Mouse (Mus musculus): Measurements from ENCODE around the gene Col26a1.

DNA sequence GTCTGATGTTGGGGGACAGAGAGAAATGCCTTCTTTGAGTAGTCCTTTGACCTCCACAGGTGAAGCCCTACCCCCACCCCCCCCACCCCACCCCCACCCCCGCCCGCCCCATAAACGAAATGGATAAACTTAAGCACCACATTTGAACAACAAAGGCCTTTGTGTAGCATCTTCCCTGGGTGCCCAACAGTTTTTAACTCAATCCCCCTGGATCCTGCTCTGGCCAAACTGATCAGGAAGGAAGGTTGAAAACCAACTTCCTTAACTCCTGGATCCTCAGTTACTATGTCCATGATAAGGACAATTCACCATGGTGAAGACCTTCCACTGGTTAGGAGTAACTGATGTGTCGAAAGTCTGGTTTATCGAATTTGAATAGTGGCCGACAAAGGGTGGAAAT is 103.1 kb downstream of the Col26a1 start:
- TF ChIP-seq MYC (IDR thresholded peaks at IDR 0.05; ENCODE audit: low read depth, low read length): no peak
- TF ChIP-seq GABPA (IDR thresholded peaks at IDR 0.05; ENCODE audit: insufficient replicate concordance, low read depth, low read length): no peak
- no peak for TF ChIP-seq USF1 (IDR thresholded peaks at IDR 0.05; ENCODE audit: low read depth, low read length)
- TF ChIP-seq ZKSCAN1 (IDR thresholded peaks at IDR 0.05; ENCODE audit: borderline replicate concordance, low read depth, low read length): no peak
- TF ChIP-seq MAZ (IDR thresholded peaks at IDR 0.05; ENCODE audit: low read depth, low read length): no peak
- no peak for TF ChIP-seq JUND (conservative IDR thresholded peaks at IDR 0.05; ENCODE audit: low read depth, low read length)
- no peak for TF ChIP-seq BHLHE40 (IDR thresholded peaks at IDR 0.05; ENCODE audit: low read depth, low read length)
- no peak for TF ChIP-seq CTCF (conservative IDR thresholded peaks at IDR 0.05 in 1 of 2, IDR thresholded peaks at IDR 0.05 in 1 of 2; ENCODE audit: low read depth in 2 of 2, low read length in 2 of 2)
- no peak for TF ChIP-seq ZC3H11A (IDR thresholded peaks at IDR 0.05; ENCODE audit: low read depth, low read length)
